Mouse (Mus musculus): Measurements from ENCODE around the gene Zfp128. TPM values are rescaled to one million over a fixed set of nuclear protein-coding genes. Genes with fewer than 3 reads are reported as not detected.
A peak's percentile ranks its signal among the peaks of the same experiment; 100 is the strongest.
"Not testable (repeated sequence)": the region's sequence is repeated elsewhere in the genome, so short reads cannot be mapped to it uniquely, and the experiment has no call there.

Gene Zfp128
- polyA plus RNA-seq (2012; rRNA removed), result 3.4 and 3.5 TPM in 2 replicates

DNA sequence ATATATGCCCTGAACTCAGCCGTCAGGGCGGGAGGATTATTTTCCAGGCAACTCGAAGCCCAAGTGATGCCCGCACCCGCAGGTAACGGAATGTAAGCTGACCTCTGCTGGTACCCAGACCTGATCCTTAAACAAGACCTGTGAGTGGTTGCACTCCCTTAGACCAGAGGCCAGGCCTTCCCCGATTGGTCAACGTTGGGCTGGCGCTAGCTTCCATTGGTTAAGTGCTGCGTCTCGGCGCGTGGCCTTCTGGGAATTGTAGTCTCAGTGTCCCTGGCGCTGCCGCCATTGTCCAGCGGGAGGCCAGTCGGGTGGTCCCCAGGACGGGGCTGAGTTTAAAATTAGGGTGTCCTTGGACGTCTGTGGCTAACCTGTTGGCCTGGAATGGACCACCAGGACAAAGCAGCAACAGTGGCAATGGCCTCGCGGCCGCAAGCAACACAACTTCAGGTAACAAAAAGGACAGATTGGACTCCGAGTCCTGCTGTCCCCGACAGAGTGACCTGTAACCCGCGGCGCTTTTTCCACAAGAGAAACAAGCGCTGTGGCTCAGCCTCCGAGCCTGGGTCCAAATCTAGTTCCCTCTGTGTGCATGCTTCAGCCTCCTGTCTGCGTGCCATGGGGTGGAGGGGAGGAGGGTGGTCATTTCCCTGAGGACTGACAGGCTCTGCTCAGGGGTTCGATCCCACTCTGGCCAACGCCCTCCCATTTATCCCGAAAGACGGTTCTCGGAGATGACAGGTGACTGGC, at the start of gene Zfp128:
Gene Zfp128, plus strand, starts transcription at position 267 of the 750 bp plus-strand sequence.
- TF ChIP-seq CTCF (IDR thresholded peaks at IDR 0.05; ENCODE audit: control insufficient read depth, insufficient read depth, insufficient replicate concordance, low read depth, low read length) (no peak; the same call in 1 of the 2 replicates), POLR2A (IDR thresholded peaks at IDR 0.05; ENCODE audit: control insufficient read depth, low read depth, low read length) (peak; percentile 71)
- Histone ChIP-seq H3K36me3 (ENCODE audit: control insufficient read depth, insufficient read depth, low read length) (no peaks in the 10 kb centered on the region; the same call in 1 of the 2 replicates), H3K27ac (ENCODE audit: control insufficient read depth, insufficient read depth, low read depth, low read length) (peak within 1 kb of the TSS; percentile 47; the same call in 1 of the 2 replicates), H3K4me3 (ENCODE audit: control insufficient read depth, low read depth, low read length) (peak within 1 kb of the TSS; percentile 81), H3K27me3 (ENCODE audit: control insufficient read depth, insufficient read depth, low read length) (no peaks in the 10 kb centered on the region), H3K4me1 (ENCODE audit: control insufficient read depth, insufficient read depth, low read length) (peaks cover 6% of the 10 kb centered on the region)

- TF ChIP-seq POLR2A (IDR thresholded peaks at IDR 0.05; ENCODE audit: control insufficient read depth, low read depth, low read length) (peak; percentile 81), CTCF (IDR thresholded peaks at IDR 0.05; ENCODE audit: control insufficient read depth, insufficient read depth, insufficient replicate concordance, low read depth, low read length) (no peak)
- Histone ChIP-seq H3K4me3 (ENCODE audit: control insufficient read depth, low read depth, low read length) (peak within 1 kb of the TSS; percentile 92), H3K4me1 (ENCODE audit: control insufficient read depth, insufficient read depth, low read length) (no peaks in the 10 kb centered on the region), H3K36me3 (ENCODE audit: control insufficient read depth, insufficient read depth, low read length) (no peaks in the 10 kb centered on the region; the same call in 1 of the 2 replicates), H3K27me3 (ENCODE audit: control insufficient read depth, insufficient read depth, low read length) (no peaks in the 10 kb centered on the region), H3K27ac (ENCODE audit: control insufficient read depth, insufficient read depth, low read depth, low read length) (peak within 1 kb of the TSS; percentile 93)
These were observed 46.5 kb upstream of the Zfp128 start, which contains the start of gene Zfp110 for GRCm38 (mm10) chr7:12834162-12835120. TSS of gene Zfp110 (plus strand) at chr7:12834761.

- Histone ChIP-seq H3K36me3 (ENCODE audit: control insufficient read depth, insufficient read depth, low read length) (no peaks in the 10 kb centered on the region; the same call in 1 of the 2 replicates), H3K27ac (ENCODE audit: control insufficient read depth, insufficient read depth, low read depth, low read length) (peak overlapping the region; percentile 93), H3K4me1 (ENCODE audit: control insufficient read depth, insufficient read depth, low read length) (no peaks in the 10 kb centered on the region), H3K4me3 (ENCODE audit: control insufficient read depth, low read depth, low read length) (peak overlapping the region; percentile 92), H3K27me3 (ENCODE audit: control insufficient read depth, insufficient read depth, low read length) (no peaks in the 10 kb centered on the region)
- no peak for TF ChIP-seq CTCF (IDR thresholded peaks at IDR 0.05; ENCODE audit: control insufficient read depth, insufficient read depth, insufficient replicate concordance, low read depth, low read length)
- TF ChIP-seq POLR2A (IDR thresholded peaks at IDR 0.05; ENCODE audit: control insufficient read depth, low read depth, low read length), result no peak
These were observed 45.7 kb upstream of the Zfp128 start for GRCm38 (mm10) chr7:12835193-12835671.

DNA sequence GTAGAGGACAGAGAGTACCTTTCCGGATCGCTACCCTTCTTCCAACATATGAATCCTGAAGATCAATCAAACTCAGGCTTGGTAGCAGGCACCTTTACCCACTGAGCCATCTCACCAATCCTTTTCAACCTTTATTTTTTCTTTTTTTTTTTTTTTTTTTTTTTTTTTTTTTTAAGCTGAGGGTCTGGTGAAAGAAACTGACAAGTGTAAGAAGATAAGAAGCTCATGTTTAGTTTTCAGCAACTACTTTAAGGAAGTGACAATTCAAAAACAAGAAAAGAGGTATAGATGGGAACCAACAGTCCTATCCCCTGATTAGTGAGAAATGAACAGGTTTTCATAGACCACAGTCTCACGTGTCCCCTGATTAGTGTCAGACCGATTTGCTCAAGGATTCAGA, 45.2 kb upstream of the Zfp128 start:
- TF ChIP-seq POLR2A (IDR thresholded peaks at IDR 0.05; ENCODE audit: control insufficient read depth, low read depth, low read length) (no peak), CTCF (IDR thresholded peaks at IDR 0.05; ENCODE audit: control insufficient read depth, insufficient read depth, insufficient replicate concordance, low read depth, low read length) (no peak)
- Histone ChIP-seq H3K27ac (ENCODE audit: control insufficient read depth, insufficient read depth, low read depth, low read length) (peak overlapping the region; percentile 93; the same call in 1 of the 2 replicates), H3K36me3 (ENCODE audit: control insufficient read depth, insufficient read depth, low read length) (no peaks in the 10 kb centered on the region; the same call in 1 of the 2 replicates), H3K27me3 (ENCODE audit: control insufficient read depth, insufficient read depth, low read length) (no peaks in the 10 kb centered on the region), H3K4me1 (ENCODE audit: control insufficient read depth, insufficient read depth, low read length) (no peaks in the 10 kb centered on the region), H3K4me3 (ENCODE audit: control insufficient read depth, low read depth, low read length) (peak overlapping the region; percentile 92; the same call in 1 of the 2 replicates)

GRCm38 (mm10) chr7:12874301-12874700, 6.7 kb upstream of the Zfp128 start:
- no peaks in the 10 kb centered on the region for H3K36me3 ChIP-seq (ENCODE audit: control insufficient read depth, insufficient read depth, low read length)
- no peaks in the 10 kb centered on the region for H3K27me3 ChIP-seq (ENCODE audit: control insufficient read depth, insufficient read depth, low read length)
- no peak overlapping the region for H3K4me3 ChIP-seq (ENCODE audit: control insufficient read depth, low read depth, low read length)
- H3K27ac ChIP-seq (ENCODE audit: control insufficient read depth, insufficient read depth, low read depth, low read length), result no peak overlapping the region
- H3K4me1 ChIP-seq (ENCODE audit: control insufficient read depth, insufficient read depth, low read length), result no peaks in the 10 kb centered on the region; the same call in 1 of the 2 replicates
- TF ChIP-seq POLR2A (IDR thresholded peaks at IDR 0.05; ENCODE audit: control insufficient read depth, low read depth, low read length), result no peak
- TF ChIP-seq CTCF (IDR thresholded peaks at IDR 0.05; ENCODE audit: control insufficient read depth, insufficient read depth, insufficient replicate concordance, low read depth, low read length), result no peak

DNA sequence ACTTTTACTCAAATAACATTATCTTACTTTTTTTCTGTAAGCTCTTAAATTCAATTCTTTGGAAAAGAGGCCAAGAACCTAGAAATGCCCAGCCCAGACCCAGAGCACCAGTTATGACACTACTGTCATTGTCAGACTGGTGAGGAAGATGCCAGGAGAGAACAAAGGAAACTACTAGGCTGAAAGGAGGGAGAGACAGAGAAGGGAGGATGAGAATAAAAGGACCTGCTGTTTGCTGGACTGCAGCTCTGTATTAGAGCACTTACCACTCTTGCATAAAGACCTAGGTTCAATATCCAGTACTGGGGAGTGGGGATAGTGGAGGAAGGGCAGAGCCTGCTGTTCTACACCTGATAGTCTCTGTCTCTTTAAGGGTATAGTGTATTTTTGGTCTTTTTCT, 941 bp upstream of the Zfp128 start:
- H3K27me3 ChIP-seq (ENCODE audit: control insufficient read depth, insufficient read depth, low read length), result no peaks in the 10 kb centered on the region
- peak overlapping the region; percentile 57; the same call in 1 of the 2 replicates for H3K4me3 ChIP-seq (ENCODE audit: control insufficient read depth, low read depth, low read length)
- no peaks in the 10 kb centered on the region for H3K36me3 ChIP-seq (ENCODE audit: control insufficient read depth, insufficient read depth, low read length)
- no peak for TF ChIP-seq POLR2A (IDR thresholded peaks at IDR 0.05; ENCODE audit: control insufficient read depth, low read depth, low read length)
- peaks cover 6% of the 10 kb centered on the region for H3K4me1 ChIP-seq (ENCODE audit: control insufficient read depth, insufficient read depth, low read length)
- H3K27ac ChIP-seq (ENCODE audit: control insufficient read depth, insufficient read depth, low read depth, low read length), result no peak overlapping the region

DNA sequence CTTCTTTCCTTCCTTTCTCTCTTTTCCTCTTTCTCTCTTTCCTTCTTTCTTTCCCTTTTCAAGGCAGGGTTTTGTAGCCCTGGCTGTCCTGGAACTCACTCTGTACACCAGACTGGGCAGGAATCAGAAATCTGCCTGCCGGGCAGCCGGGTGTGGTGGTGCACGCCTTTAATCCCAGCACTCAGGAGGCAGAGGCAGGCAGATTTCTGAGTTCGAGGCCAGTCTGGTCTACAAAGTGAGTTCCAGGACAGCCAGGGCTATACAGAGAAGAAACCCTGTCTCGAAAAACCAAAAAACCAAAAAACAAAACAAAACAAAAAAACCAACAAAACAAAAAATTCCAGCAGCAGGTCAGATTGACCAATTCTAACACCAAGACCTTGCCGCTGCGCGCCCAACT, 480 bp upstream of the Zfp128 start:
- H3K36me3 ChIP-seq (ENCODE audit: control insufficient read depth, insufficient read depth, low read length); H3K4me1 ChIP-seq (ENCODE audit: control insufficient read depth, insufficient read depth, low read length); H3K27me3 ChIP-seq (ENCODE audit: control insufficient read depth, insufficient read depth, low read length): not testable (repeated sequence)
- Histone ChIP-seq H3K27ac (ENCODE audit: control insufficient read depth, insufficient read depth, low read depth, low read length) (peak overlapping the region; percentile 47; the same call in 1 of the 2 replicates), H3K4me3 (ENCODE audit: control insufficient read depth, low read depth, low read length) (peak overlapping the region; percentile 81)

Data from testis, adult 2 months (tissue).